In genomic region chr3:96284457-96284856, GRCm38 (mm10) we compare ENCODE assay signal across 10 mouse cellular contexts. TPM values are rescaled to one million over a fixed set of nuclear protein-coding genes. Genes with fewer than 3 reads are reported as not detected.
A peak's percentile ranks its signal among the peaks of the same experiment; 100 is the strongest.
DNase-seq lines count a peak whose midpoint lies in the region; ATAC-seq lines count a peak whose summit lies in the region.
"Had no signal": no experiment of that assay in that cellular context is flagged by ENCODE, and none has a peak within 500 bp of the region (broad histone marks: within the 10 kb centered on the region; RNA-seq: fewer than 3 reads in every experiment).

No protein-coding gene starts in this region.

- 26% methylated on average over 4 of the region's 4 CpGs for WGBS in midbrain, embryonic 10.5 days
- 27% methylated on average over 4 of the region's 4 CpGs for WGBS in midbrain, embryonic 13.5 days
- 25% methylated on average over 4 of the region's 4 CpGs for WGBS in hindbrain, embryonic 12.5 days

- H3K4me3 ChIP-seq in midbrain, embryonic 10.5 days: peak overlapping the region; percentile 29; the same call in 1 of the 2 replicates
- no peak overlapping the region for H3K4me3 ChIP-seq in midbrain, embryonic 13.5 days (replicated peaks)
- no peak overlapping the region for H3K4me3 ChIP-seq in hindbrain, embryonic 12.5 days
- H3K4me3 ChIP-seq: myocyte had no signal

- H3K4me2 ChIP-seq in midbrain, embryonic 13.5 days (replicated peaks): no peak overlapping the region
- peak overlapping the region; percentile 15; the same call in 1 of the 2 replicates for H3K4me2 ChIP-seq in hindbrain, embryonic 12.5 days (replicated peaks)

- 0 out of 2 replicates have a peak, but pooled peaks cover 4% of the 10 kb centered on the region for H3K9me3 ChIP-seq in midbrain, embryonic 10.5 days (replicated peaks)
- H3K9me3 ChIP-seq in midbrain, embryonic 13.5 days: no peaks in the 10 kb centered on the region
- no peaks in the 10 kb centered on the region for H3K9me3 ChIP-seq in hindbrain, embryonic 12.5 days (replicated peaks)

- H3K27ac ChIP-seq in midbrain, embryonic 10.5 days (replicated peaks): no peak overlapping the region
- H3K27ac ChIP-seq in midbrain, embryonic 13.5 days: no peak overlapping the region
- no peak overlapping the region for H3K27ac ChIP-seq in hindbrain, embryonic 12.5 days

- H3K36me3 ChIP-seq in midbrain, embryonic 10.5 days: no peaks in the 10 kb centered on the region
- H3K36me3 ChIP-seq in midbrain, embryonic 13.5 days: no peaks in the 10 kb centered on the region
- no peaks in the 10 kb centered on the region for H3K36me3 ChIP-seq in hindbrain, embryonic 12.5 days

- peaks cover 19% of the 10 kb centered on the region for H3K4me1 ChIP-seq in midbrain, embryonic 10.5 days
- H3K4me1 ChIP-seq in midbrain, embryonic 13.5 days (replicated peaks): no peaks in the 10 kb centered on the region
- peaks cover 3% of the 10 kb centered on the region; the same call in 1 of the 2 replicates for H3K4me1 ChIP-seq in hindbrain, embryonic 12.5 days

- no peak for ATAC-seq in midbrain, embryonic 13.5 days
- ATAC-seq in hindbrain, embryonic 12.5 days (ENCODE audit: low FRiP score): no peak
- peak; percentile 49 for ATAC-seq in megakaryocyte, adult 5-6 weeks (ENCODE audit: poor library complexity, severe bottlenecking)
- ATAC-seq in cerebellum, adult (ENCODE audit: insufficient number of reproducible peaks, low FRiP score, low TSS enrichment): no peak

- peak; percentile 46 to 47 for DNase-seq in cerebellum, postnatal 10 days
- DNase-seq in cerebellum, postnatal 4 days (ENCODE audit: low spot score in 2 of 2): no peak
- DNase-seq in midbrain, embryonic 10.5 days (ENCODE audit: low spot score): peak; percentile 21
- DNase-seq in left cerebral cortex, postnatal 4 days: no peak

- no peak overlapping the region for H3K9ac ChIP-seq in midbrain, embryonic 13.5 days (replicated peaks)
- H3K9ac ChIP-seq in hindbrain, embryonic 12.5 days: 0 out of 2 replicates have a peak overlapping the region, but pooled peaks have one; percentile 8

- peaks cover 62% of the 10 kb centered on the region for H3K27me3 ChIP-seq in midbrain, embryonic 10.5 days (ENCODE audit: low read depth, poor library complexity, severe bottlenecking)
- peaks cover 51% of the 10 kb centered on the region for H3K27me3 ChIP-seq in midbrain, embryonic 13.5 days
- peaks cover 39% of the 10 kb centered on the region for H3K27me3 ChIP-seq in hindbrain, embryonic 12.5 days

- intact Hi-C loops in left cerebral cortex, postnatal 4 days (cut with DNase I): no loop called here

RNA-seq across cellular contexts. Expression of gene Fcgr1, which starts 9.3 kb away (rescaled TPM):
- polyA plus RNA-seq in midbrain, embryonic 10.5 days (2016; fragmentation: Nextera tagmentation; extraction: Ambion mirVana): 1.8 and 2.1 TPM in 2 replicates
- 1.2 and 1.9 TPM in 2 replicates for polyA plus RNA-seq in midbrain, embryonic 13.5 days (2015; fragmentation: Nextera tagmentation; extraction: Ambion mirVana)
- polyA plus RNA-seq in hindbrain, embryonic 12.5 days (2016; fragmentation: Nextera tagmentation; extraction: Ambion mirVana): 2.0 TPM in 2 replicates
- 15.7 and 25.4 TPM in 2 replicates for total RNA-seq in megakaryocyte, adult 5-6 weeks (2015)
- 24.5 and 27.9 TPM in 2 replicates for total RNA-seq in megakaryocyte, adult 5-6 weeks (2017)
- 1 to 10 TPM in 1 of 2 experiments, under 1 TPM in 1; 0.52 to 1.2 TPM for total RNA-seq in left cerebral cortex, postnatal 4 days (2021)

RNA-seq across cellular contexts. Expression of gene Hist2h2bb, which starts 14.9 kb away (rescaled TPM):
- 9.5 and 10.3 TPM in 2 replicates for polyA plus RNA-seq in midbrain, embryonic 10.5 days (2016; fragmentation: Nextera tagmentation; extraction: Ambion mirVana)
- polyA plus RNA-seq in midbrain, embryonic 13.5 days (2015; fragmentation: Nextera tagmentation; extraction: Ambion mirVana): 9.1 TPM in 2 replicates
- 8.6 and 14.4 TPM in 2 replicates for polyA plus RNA-seq in hindbrain, embryonic 12.5 days (2016; fragmentation: Nextera tagmentation; extraction: Ambion mirVana)
- total RNA-seq in megakaryocyte, adult 5-6 weeks (2015): 1,241 and 1,605 TPM in 2 replicates
- 11,779 and 12,958 TPM in 2 replicates for total RNA-seq in megakaryocyte, adult 5-6 weeks (2017)
- total RNA-seq in left cerebral cortex, postnatal 4 days (2021): 100 to 1,000 TPM; 306 to 312 TPM

RNA-seq across cellular contexts. Expression of gene Hist2h3b, which starts 16.0 kb away (rescaled TPM):
- 49.5 and 57.2 TPM in 2 replicates for polyA plus RNA-seq in midbrain, embryonic 10.5 days (2016; fragmentation: Nextera tagmentation; extraction: Ambion mirVana)
- 47.8 and 48.8 TPM in 2 replicates for polyA plus RNA-seq in midbrain, embryonic 13.5 days (2015; fragmentation: Nextera tagmentation; extraction: Ambion mirVana)
- polyA plus RNA-seq in hindbrain, embryonic 12.5 days (2016; fragmentation: Nextera tagmentation; extraction: Ambion mirVana): 39.7 and 58.2 TPM in 2 replicates
- 1,096 and 1,674 TPM in 2 replicates for total RNA-seq in megakaryocyte, adult 5-6 weeks (2015)
- total RNA-seq in megakaryocyte, adult 5-6 weeks (2017): 491 and 548 TPM in 2 replicates
- 100 to 1,000 TPM; 250 to 268 TPM for total RNA-seq in left cerebral cortex, postnatal 4 days (2021)

RNA-seq across cellular contexts. Expression of gene Hist2h4, which starts 21.3 kb away (rescaled TPM):
- polyA plus RNA-seq in midbrain, embryonic 10.5 days (2016; fragmentation: Nextera tagmentation; extraction: Ambion mirVana): 12.2 and 12.6 TPM in 2 replicates
- polyA plus RNA-seq in midbrain, embryonic 13.5 days (2015; fragmentation: Nextera tagmentation; extraction: Ambion mirVana): 11.1 and 13.2 TPM in 2 replicates
- polyA plus RNA-seq in hindbrain, embryonic 12.5 days (2016; fragmentation: Nextera tagmentation; extraction: Ambion mirVana): 5.0 and 10.9 TPM in 2 replicates
- total RNA-seq in megakaryocyte, adult 5-6 weeks (2015): 187 and 212 TPM in 2 replicates
- 175 TPM in 2 replicates for total RNA-seq in megakaryocyte, adult 5-6 weeks (2017)
- 10 to 100 TPM; 53.4 to 58.8 TPM for total RNA-seq in left cerebral cortex, postnatal 4 days (2021)

RNA-seq across cellular contexts. Expression of gene Hist2h3c1, which starts 38.0 kb away (rescaled TPM):
- polyA plus RNA-seq in midbrain, embryonic 10.5 days (2016; fragmentation: Nextera tagmentation; extraction: Ambion mirVana): 0.70 and 0.86 TPM in 2 replicates
- 0.34 TPM in 2 replicates for polyA plus RNA-seq in midbrain, embryonic 13.5 days (2015; fragmentation: Nextera tagmentation; extraction: Ambion mirVana)
- polyA plus RNA-seq in hindbrain, embryonic 12.5 days (2016; fragmentation: Nextera tagmentation; extraction: Ambion mirVana): 0.71 and 0.91 TPM in 2 replicates
- total RNA-seq in megakaryocyte, adult 5-6 weeks (2015): 17.8 and 20.2 TPM in 2 replicates
- total RNA-seq in megakaryocyte, adult 5-6 weeks (2017): 2.8 TPM in 1 of 2 replicates, not detected in the other
- under 1 TPM in 1 of 2 experiments, not detected in 1; 0.90 TPM for total RNA-seq in left cerebral cortex, postnatal 4 days (2021)
- total RNA-seq: heart, adult 18-20 months had no signal
- polyA plus RNA-seq: myocyte had no signal

Comparison
In these comparisons a context has a peak if more than half of its experiments do, and no peak if none do; other contexts are left out.
1. DNase-seq: peak in cerebellum, postnatal 10 days (2 of 2) and midbrain, embryonic 10.5 days (single experiment); none in cerebellum, postnatal 4 days (0 of 2) and left cerebral cortex, postnatal 4 days (single experiment).